Mouse (Mus musculus): ENCODE data around the gene Atl2. TPM values are rescaled to one million over a fixed set of nuclear protein-coding genes. Genes with fewer than 3 reads are reported as not detected.
A peak's percentile ranks its signal among the peaks of the same experiment; 100 is the strongest.

Atl2 gene
- polyA plus RNA-seq, 1 experiment from 2014 or later, result 42.6 TPM

DNA sequence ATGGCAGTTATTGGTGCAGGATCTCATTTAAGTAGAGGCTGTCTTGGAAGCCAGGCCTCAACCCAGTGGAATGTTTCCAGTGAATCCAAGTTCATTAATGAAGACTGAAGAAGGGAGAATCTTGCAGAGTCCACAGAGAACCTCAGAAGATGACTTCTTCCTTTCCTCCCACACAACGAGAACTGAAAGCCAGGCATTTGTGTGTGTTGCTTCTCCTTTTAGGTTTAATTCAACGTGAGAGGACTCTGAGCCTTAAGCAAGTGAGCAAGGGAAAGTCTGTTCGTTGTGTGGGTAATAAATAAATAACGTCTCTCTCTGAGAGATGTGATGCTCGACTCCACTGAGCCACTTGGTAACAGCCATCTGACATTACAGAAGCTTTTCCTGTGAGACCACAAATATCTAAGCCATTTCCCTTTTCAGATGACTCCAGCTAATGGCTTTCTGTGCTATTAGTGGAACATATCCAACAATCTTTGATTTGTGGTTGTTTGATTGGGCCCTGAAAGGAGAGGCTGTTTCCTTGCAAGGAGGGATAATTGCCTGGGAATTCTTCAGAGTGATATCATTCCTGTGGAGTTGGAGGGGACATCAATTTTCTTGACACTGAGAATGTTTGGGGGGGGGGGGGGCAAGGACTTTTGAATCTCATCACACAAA, 60.1 kb downstream of the Atl2 start:
- ATAC-seq, result peak; percentile 70
- Histone ChIP-seq H3K4me2 (replicated peaks) (no peak overlapping the region), H3K4me3 (replicated peaks) (no peak overlapping the region), H3K9ac (no peak overlapping the region), H3K27me3 (replicated peaks) (no peaks in the 10 kb centered on the region), H3K4me1 (replicated peaks) (peaks cover 7% of the 10 kb centered on the region; the same call in 1 of the 2 replicates), H3K9me3 (no peaks in the 10 kb centered on the region), H3K36me3 (no peaks in the 10 kb centered on the region), H3K27ac (0 out of 2 replicates have a peak overlapping the region, but pooled peaks have one; percentile 5)
- WGBS, result 24% methylated on average over 5 of the region's 5 CpGs

GRCm38 (mm10) chr17:79832284-79832683, 63.6 kb downstream of the Atl2 start:
- no peak for ATAC-seq
- Histone ChIP-seq H3K9ac (no peak overlapping the region), H3K27me3 (replicated peaks) (no peaks in the 10 kb centered on the region), H3K4me3 (replicated peaks) (no peak overlapping the region), H3K36me3 (no peaks in the 10 kb centered on the region), H3K4me1 (replicated peaks) (peaks cover 7% of the 10 kb centered on the region; the same call in 1 of the 2 replicates), H3K27ac (no peak overlapping the region), H3K9me3 (no peaks in the 10 kb centered on the region), H3K4me2 (replicated peaks) (no peak overlapping the region)
- WGBS, result 62% methylated on average over 1 of the region's 1 CpGs

DNA sequence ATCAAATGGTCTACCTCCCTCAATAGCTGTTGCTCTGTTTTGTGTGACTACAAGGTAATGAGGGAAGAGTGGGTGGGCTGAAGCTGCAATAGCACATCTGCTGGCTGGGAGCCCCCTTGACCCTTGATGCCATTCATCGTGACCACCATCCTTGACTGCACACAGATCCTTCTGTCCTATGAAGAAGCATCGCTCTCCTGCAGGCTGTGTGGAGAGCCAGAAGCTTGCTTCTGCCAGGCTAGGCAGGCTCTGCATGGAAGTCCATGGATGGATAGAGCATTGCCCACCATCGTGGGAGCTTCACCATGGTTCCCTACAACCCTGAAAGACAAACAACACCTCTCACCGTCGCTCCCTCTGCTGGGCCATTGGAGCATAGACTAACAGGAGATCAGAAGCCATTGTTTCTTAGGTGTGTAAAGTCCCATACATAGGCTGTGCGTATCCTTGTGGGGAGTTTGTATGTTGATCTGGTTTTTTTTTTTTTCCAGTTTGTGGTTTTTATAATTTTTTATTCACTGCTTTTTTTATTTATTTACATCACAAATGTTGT, 69.4 kb downstream of the Atl2 start:
- ATAC-seq, result no peak
- WGBS, result 76% methylated on average over 6 of the region's 6 CpGs
- no peaks in the 10 kb centered on the region for H3K36me3 ChIP-seq

GRCm38 (mm10) chr17:79825241-79826030, 70.5 kb downstream of the Atl2 start:
- Histone ChIP-seq H3K9ac (no peak overlapping the region), H3K4me3 (replicated peaks) (no peak overlapping the region), H3K27me3 (replicated peaks) (no peaks in the 10 kb centered on the region), H3K4me2 (replicated peaks) (no peak overlapping the region), H3K4me1 (replicated peaks) (peaks cover 2% of the 10 kb centered on the region; the same call in 1 of the 2 replicates), H3K36me3 (no peaks in the 10 kb centered on the region), H3K9me3 (no peaks in the 10 kb centered on the region), H3K27ac (no peak overlapping the region)
- no peak for ATAC-seq
- WGBS, result 81% methylated on average over 11 of the region's 11 CpGs

More for the DNA sequence above, 69.4 kb downstream of the Atl2 start:
- Histone ChIP-seq H3K4me1 (replicated peaks) (peaks cover 2% of the 10 kb centered on the region; the same call in 1 of the 2 replicates), H3K27me3 (replicated peaks) (no peaks in the 10 kb centered on the region), H3K9ac (no peak overlapping the region), H3K9me3 (no peaks in the 10 kb centered on the region), H3K4me3 (replicated peaks) (no peak overlapping the region), H3K4me2 (replicated peaks) (no peak overlapping the region), H3K27ac (no peak overlapping the region)

DNA sequence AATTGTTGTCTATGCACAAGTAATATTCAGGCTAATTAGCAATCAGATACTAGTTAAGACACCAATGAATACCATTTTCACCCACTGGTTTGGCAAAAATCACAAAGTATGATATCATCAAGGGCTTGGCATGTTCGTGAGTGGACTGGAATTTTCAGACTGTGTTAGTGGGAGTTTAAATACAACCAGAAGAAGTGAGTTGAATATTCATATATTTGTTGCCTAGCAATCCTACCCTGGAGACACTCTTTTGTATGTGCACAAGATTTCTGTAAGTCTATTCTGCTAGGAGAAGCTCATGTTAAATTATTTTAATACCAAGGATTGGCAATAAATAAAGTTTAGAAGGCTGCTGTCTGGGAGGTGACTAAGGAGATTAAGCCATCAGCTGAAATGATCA, 71.5 kb downstream of the Atl2 start:
- Histone ChIP-seq H3K27ac (no peak overlapping the region), H3K9ac (no peak overlapping the region), H3K27me3 (replicated peaks) (no peaks in the 10 kb centered on the region), H3K4me3 (replicated peaks) (no peak overlapping the region), H3K36me3 (no peaks in the 10 kb centered on the region), H3K9me3 (no peaks in the 10 kb centered on the region), H3K4me2 (replicated peaks) (no peak overlapping the region), H3K4me1 (replicated peaks) (peaks cover 2% of the 10 kb centered on the region; the same call in 1 of the 2 replicates)
- no peak for ATAC-seq
- WGBS, result 82% methylated on average over 1 of the region's 1 CpGs

DNA sequence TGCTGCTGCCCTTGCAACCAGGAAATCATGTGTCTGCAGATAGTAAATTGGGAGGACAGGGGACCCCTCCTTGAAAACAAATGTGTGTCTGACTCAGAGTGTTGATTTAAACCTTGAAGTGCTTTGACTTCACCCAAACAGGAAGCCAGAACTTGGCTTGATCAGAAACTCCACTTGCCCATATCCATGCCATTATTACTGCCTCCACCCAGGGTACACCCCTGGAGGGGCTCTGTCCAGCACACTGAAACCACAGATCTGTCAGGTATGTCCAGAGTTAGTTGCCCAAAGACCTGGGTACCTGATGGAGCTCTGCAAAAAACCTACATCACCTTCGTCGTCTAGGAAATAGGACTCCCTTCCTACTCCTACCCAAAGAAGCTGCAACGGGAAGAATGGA, 77.0 kb downstream of the Atl2 start:
- Histone ChIP-seq H3K4me3 (replicated peaks) (no peak overlapping the region), H3K9me3 (no peaks in the 10 kb centered on the region), H3K36me3 (no peaks in the 10 kb centered on the region), H3K4me2 (replicated peaks) (no peak overlapping the region), H3K27me3 (replicated peaks) (no peaks in the 10 kb centered on the region), H3K9ac (no peak overlapping the region), H3K4me1 (replicated peaks) (0 out of 2 replicates have a peak, but pooled peaks cover 9% of the 10 kb centered on the region), H3K27ac (no peak overlapping the region)
- WGBS, result 36% methylated on average over 3 of the region's 3 CpGs
- ATAC-seq, result no peak

GRCm38 (mm10) chr17:79817995-79818394, 77.9 kb downstream of the Atl2 start:
- Histone ChIP-seq H3K9ac (no peak overlapping the region), H3K36me3 (no peaks in the 10 kb centered on the region), H3K4me2 (replicated peaks) (0 out of 2 replicates have a peak overlapping the region, but pooled peaks have one; percentile 0), H3K4me1 (replicated peaks) (0 out of 2 replicates have a peak, but pooled peaks cover 9% of the 10 kb centered on the region), H3K9me3 (no peaks in the 10 kb centered on the region), H3K4me3 (replicated peaks) (no peak overlapping the region), H3K27me3 (replicated peaks) (no peaks in the 10 kb centered on the region), H3K27ac (no peak overlapping the region)
- ATAC-seq, result peak; percentile 82
- 16% methylated on average over 7 of the region's 7 CpGs for WGBS

DNA sequence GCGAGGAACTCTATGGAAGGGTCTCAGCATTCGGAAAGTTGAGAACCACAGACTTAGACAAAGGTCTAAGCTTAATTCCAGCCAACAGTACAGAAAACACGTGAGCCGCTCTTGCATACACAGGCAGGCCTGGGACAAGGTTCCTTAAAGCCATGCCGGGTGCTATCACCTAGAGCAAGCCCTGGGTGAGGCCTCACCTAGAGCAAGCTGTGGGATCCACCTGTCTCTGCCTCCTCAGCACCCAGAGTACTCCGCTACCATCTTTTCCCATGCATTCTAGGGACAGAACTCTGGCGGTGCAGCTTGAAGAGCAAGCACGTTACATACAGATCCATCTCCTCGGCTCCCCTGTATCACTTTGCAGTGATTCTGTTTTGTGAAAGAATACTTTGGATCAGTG, 78.4 kb downstream of the Atl2 start:
- Histone ChIP-seq H3K9ac (no peak overlapping the region), H3K27me3 (replicated peaks) (no peaks in the 10 kb centered on the region), H3K4me2 (replicated peaks) (no peak overlapping the region), H3K36me3 (no peaks in the 10 kb centered on the region), H3K9me3 (no peaks in the 10 kb centered on the region), H3K27ac (no peak overlapping the region), H3K4me3 (replicated peaks) (no peak overlapping the region), H3K4me1 (replicated peaks) (0 out of 2 replicates have a peak, but pooled peaks cover 9% of the 10 kb centered on the region)
- ATAC-seq, result peak; percentile 54; the same call in 1 of the 2 replicates
- 71% methylated on average over 9 of the region's 9 CpGs for WGBS

GRCm38 (mm10) chr17:79816896-79817295, 79.0 kb downstream of the Atl2 start:
- Histone ChIP-seq H3K27ac (no peak overlapping the region), H3K4me3 (replicated peaks) (no peak overlapping the region), H3K36me3 (no peaks in the 10 kb centered on the region), H3K9me3 (no peaks in the 10 kb centered on the region), H3K9ac (no peak overlapping the region), H3K4me1 (replicated peaks) (0 out of 2 replicates have a peak, but pooled peaks cover 9% of the 10 kb centered on the region), H3K27me3 (replicated peaks) (no peaks in the 10 kb centered on the region), H3K4me2 (replicated peaks) (no peak overlapping the region)
- no peak for ATAC-seq
- 81% methylated on average over 6 of the region's 6 CpGs for WGBS

- Histone ChIP-seq H3K4me3 (replicated peaks) (no peak overlapping the region), H3K9ac (no peak overlapping the region), H3K4me1 (replicated peaks) (no peaks in the 10 kb centered on the region), H3K9me3 (no peaks in the 10 kb centered on the region), H3K36me3 (no peaks in the 10 kb centered on the region), H3K27ac (no peak overlapping the region), H3K27me3 (replicated peaks) (no peaks in the 10 kb centered on the region), H3K4me2 (replicated peaks) (no peak overlapping the region)
- 84% methylated on average over 9 of the region's 9 CpGs for WGBS
- ATAC-seq, result no peak
These were observed 85.5 kb downstream of the Atl2 start for GRCm38 (mm10) chr17:79810421-79810820.

DNA sequence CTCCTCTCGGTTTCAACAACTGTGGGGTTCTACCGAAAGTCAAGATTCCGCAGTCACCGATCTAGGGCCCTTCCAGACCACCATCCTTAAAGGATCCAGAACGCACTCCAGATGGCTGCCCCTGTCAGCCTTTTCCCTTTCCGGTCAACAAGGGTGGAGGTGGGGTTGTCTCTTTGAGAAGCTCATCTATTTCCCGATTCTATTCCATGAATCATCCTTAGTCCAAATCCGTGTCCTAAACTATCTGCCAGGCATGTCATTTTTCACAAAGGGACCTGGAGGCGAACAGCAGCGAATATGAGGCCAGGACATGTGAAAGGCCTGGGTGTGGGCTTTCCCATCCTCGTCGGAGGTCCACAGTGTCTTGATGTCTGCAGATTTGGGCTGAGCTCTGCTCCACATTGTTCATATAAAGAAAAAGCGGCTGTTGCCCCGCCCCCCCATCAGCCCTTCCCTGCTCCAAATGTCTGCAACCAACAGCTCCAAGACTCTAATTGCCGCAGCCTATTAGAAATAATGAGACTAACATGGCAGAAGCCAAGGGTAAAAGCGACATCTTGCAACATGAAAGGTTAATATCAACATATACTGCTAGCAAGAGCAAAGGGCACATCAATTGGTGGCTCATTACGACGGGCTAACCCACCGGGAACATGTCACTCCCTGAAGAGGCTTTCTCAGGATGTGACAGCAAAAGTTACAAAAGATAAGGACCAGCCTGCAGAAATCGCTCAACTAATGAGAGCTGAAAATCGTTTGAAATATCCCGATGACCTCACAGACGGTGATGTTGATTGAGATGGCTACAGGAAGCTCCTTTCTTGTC, 86.2 kb downstream of the Atl2 start:
- Histone ChIP-seq H3K4me1 (replicated peaks) (no peaks in the 10 kb centered on the region), H3K4me2 (replicated peaks) (no peak overlapping the region), H3K27ac (no peak overlapping the region), H3K9me3 (no peaks in the 10 kb centered on the region), H3K4me3 (replicated peaks) (no peak overlapping the region), H3K27me3 (replicated peaks) (no peaks in the 10 kb centered on the region), H3K36me3 (no peaks in the 10 kb centered on the region), H3K9ac (no peak overlapping the region)
- no peak for ATAC-seq
- 67% methylated on average over 23 of the region's 23 CpGs for WGBS
